Mouse (Mus musculus): Measurements from ENCODE around the gene H2-T23. TPM values are rescaled to one million over a fixed set of nuclear protein-coding genes. Genes with fewer than 3 reads are reported as not detected.

The H2-T23 gene
- polyA plus RNA-seq, 1 experiment from 2014 or later = 7.2 TPM

GRCm38 (mm10) chr17:36025901-36026300 lies 6.8 kb downstream of the H2-T23 start:
- H3K4me3 ChIP-seq (ENCODE audit: low read length) = no peak overlapping the region
- no peaks in the 10 kb centered on the region for H3K36me3 ChIP-seq (ENCODE audit: control insufficient read depth, insufficient read depth, low read length)
- peaks cover 11% of the 10 kb centered on the region for H3K4me1 ChIP-seq (replicated peaks; ENCODE audit: control insufficient read depth, insufficient read depth, low read length)
- H3K27ac ChIP-seq (ENCODE audit: low read length) = no peak overlapping the region
- no peak overlapping the region for H3K4me2 ChIP-seq (ENCODE audit: low read depth, low read length)
- no peak for ATAC-seq (ENCODE audit: low read depth)
- H3K9ac ChIP-seq (ENCODE audit: low read length) = no peak overlapping the region
- WGBS = 52% methylated on average over 4 of the region's 4 CpGs
- H3K9me3 ChIP-seq (ENCODE audit: control insufficient read depth, low read length) = no peaks in the 10 kb centered on the region; the same call in 1 of the 2 replicates
- no peaks in the 10 kb centered on the region for H3K27me3 ChIP-seq (ENCODE audit: control insufficient read depth, insufficient read depth, low read depth, low read length)

GRCm38 (mm10) chr17:36025197-36025596 lies 7.5 kb downstream of the H2-T23 start:
- WGBS = 51% methylated on average over 5 of the region's 5 CpGs
- H3K27me3 ChIP-seq (ENCODE audit: control insufficient read depth, insufficient read depth, low read depth, low read length) = no peaks in the 10 kb centered on the region
- H3K9ac ChIP-seq (ENCODE audit: low read length) = no peak overlapping the region
- no peaks in the 10 kb centered on the region; the same call in 1 of the 2 replicates for H3K9me3 ChIP-seq (ENCODE audit: control insufficient read depth, low read length)
- H3K4me3 ChIP-seq (ENCODE audit: low read length) = no peak overlapping the region
- no peak overlapping the region for H3K27ac ChIP-seq (ENCODE audit: low read length)
- no peak overlapping the region for H3K4me2 ChIP-seq (ENCODE audit: low read depth, low read length)
- no peak for ATAC-seq (ENCODE audit: low read depth)
- no peaks in the 10 kb centered on the region for H3K36me3 ChIP-seq (ENCODE audit: control insufficient read depth, insufficient read depth, low read length)
- H3K4me1 ChIP-seq (replicated peaks; ENCODE audit: control insufficient read depth, insufficient read depth, low read length) = peaks cover 11% of the 10 kb centered on the region

- Histone ChIP-seq H3K36me3 (ENCODE audit: control insufficient read depth, insufficient read depth, low read length) (no peaks in the 10 kb centered on the region), H3K27ac (ENCODE audit: low read length) (peak overlapping the region; percentile 78), H3K27me3 (ENCODE audit: control insufficient read depth, insufficient read depth, low read depth, low read length) (no peaks in the 10 kb centered on the region), H3K4me2 (ENCODE audit: low read depth, low read length) (0 out of 2 replicates have a peak overlapping the region, but pooled peaks have one; percentile 14), H3K9me3 (ENCODE audit: control insufficient read depth, low read length) (no peaks in the 10 kb centered on the region; the same call in 1 of the 2 replicates), H3K4me1 (replicated peaks; ENCODE audit: control insufficient read depth, insufficient read depth, low read length) (peaks cover 11% of the 10 kb centered on the region), H3K9ac (ENCODE audit: low read length) (no peak overlapping the region), H3K4me3 (ENCODE audit: low read length) (no peak overlapping the region)
- peak; percentile 73 for ATAC-seq (ENCODE audit: low read depth)
- 40% methylated on average over 9 of the region's 9 CpGs for WGBS
These were observed 8.7 kb downstream of the H2-T23 start for GRCm38 (mm10) chr17:36023710-36024654.

- no peaks in the 10 kb centered on the region for H3K27me3 ChIP-seq (ENCODE audit: control insufficient read depth, insufficient read depth, low read depth, low read length)
- H3K27ac ChIP-seq (ENCODE audit: low read length) = no peak overlapping the region
- H3K36me3 ChIP-seq (ENCODE audit: control insufficient read depth, insufficient read depth, low read length) = no peaks in the 10 kb centered on the region
- no peak overlapping the region for H3K4me2 ChIP-seq (ENCODE audit: low read depth, low read length)
- 76% methylated on average over 6 of the region's 6 CpGs for WGBS
- H3K4me1 ChIP-seq (replicated peaks; ENCODE audit: control insufficient read depth, insufficient read depth, low read length) = peaks cover 11% of the 10 kb centered on the region
- no peak overlapping the region for H3K4me3 ChIP-seq (ENCODE audit: low read length)
- no peaks in the 10 kb centered on the region; the same call in 1 of the 2 replicates for H3K9me3 ChIP-seq (ENCODE audit: control insufficient read depth, low read length)
- no peak for ATAC-seq (ENCODE audit: low read depth)
- no peak overlapping the region for H3K9ac ChIP-seq (ENCODE audit: low read length)
These were observed 9.7 kb downstream of the H2-T23 start for GRCm38 (mm10) chr17:36022922-36023321.

GRCm38 (mm10) chr17:36022098-36022497 lies 10.6 kb downstream of the H2-T23 start:
- H3K9ac ChIP-seq (ENCODE audit: low read length) = no peak overlapping the region
- H3K9me3 ChIP-seq (ENCODE audit: control insufficient read depth, low read length) = no peaks in the 10 kb centered on the region; the same call in 1 of the 2 replicates
- 91% methylated on average over 9 of the region's 9 CpGs for WGBS
- H3K27me3 ChIP-seq (ENCODE audit: control insufficient read depth, insufficient read depth, low read depth, low read length) = no peaks in the 10 kb centered on the region
- no peak overlapping the region for H3K4me2 ChIP-seq (ENCODE audit: low read depth, low read length)
- no peaks in the 10 kb centered on the region for H3K36me3 ChIP-seq (ENCODE audit: control insufficient read depth, insufficient read depth, low read length)
- peaks cover 11% of the 10 kb centered on the region for H3K4me1 ChIP-seq (replicated peaks; ENCODE audit: control insufficient read depth, insufficient read depth, low read length)
- no peak for ATAC-seq (ENCODE audit: low read depth)
- H3K27ac ChIP-seq (ENCODE audit: low read length) = no peak overlapping the region
- H3K4me3 ChIP-seq (ENCODE audit: low read length) = no peak overlapping the region

GRCm38 (mm10) chr17:36021309-36021708 lies 11.3 kb downstream of the H2-T23 start:
- Histone ChIP-seq H3K9me3 (ENCODE audit: control insufficient read depth, low read length) (no peaks in the 10 kb centered on the region; the same call in 1 of the 2 replicates), H3K36me3 (ENCODE audit: control insufficient read depth, insufficient read depth, low read length) (no peaks in the 10 kb centered on the region), H3K9ac (ENCODE audit: low read length) (no peak overlapping the region), H3K4me3 (ENCODE audit: low read length) (no peak overlapping the region), H3K27me3 (ENCODE audit: control insufficient read depth, insufficient read depth, low read depth, low read length) (no peaks in the 10 kb centered on the region), H3K4me2 (ENCODE audit: low read depth, low read length) (no peak overlapping the region), H3K4me1 (replicated peaks; ENCODE audit: control insufficient read depth, insufficient read depth, low read length) (peaks cover 11% of the 10 kb centered on the region), H3K27ac (ENCODE audit: low read length) (no peak overlapping the region)
- no peak for ATAC-seq (ENCODE audit: low read depth)
- WGBS = 81% methylated on average over 1 of the region's 1 CpGs

- H3K9ac ChIP-seq (ENCODE audit: low read length) = 0 out of 2 replicates have a peak within 1 kb of the TSS, but pooled peaks have one; percentile 7
- no peak within 1 kb of the TSS for H3K27ac ChIP-seq (ENCODE audit: low read length)
- H3K27me3 ChIP-seq (ENCODE audit: control insufficient read depth, insufficient read depth, low read depth, low read length) = no peaks in the 10 kb centered on the region
- no peaks in the 10 kb centered on the region; the same call in 1 of the 2 replicates for H3K9me3 ChIP-seq (ENCODE audit: control insufficient read depth, low read length)
- peak within 1 kb of the TSS; percentile 24 for H3K4me3 ChIP-seq (ENCODE audit: low read length)
- WGBS = 34% methylated on average over 15 of the region's 15 CpGs
- peak within 1 kb of the TSS; percentile 36 for H3K4me2 ChIP-seq (ENCODE audit: low read depth, low read length)
- peak; percentile 74 for ATAC-seq (ENCODE audit: low read depth)
- peaks cover 11% of the 10 kb centered on the region for H3K4me1 ChIP-seq (replicated peaks; ENCODE audit: control insufficient read depth, insufficient read depth, low read length)
- H3K36me3 ChIP-seq (ENCODE audit: control insufficient read depth, insufficient read depth, low read length) = no peaks in the 10 kb centered on the region
These were observed 12.2 kb downstream of the H2-T23 start, which contains the start of gene H2-T24 for GRCm38 (mm10) chr17:36020191-36021073. Gene H2-T24, minus strand, starts transcription at chr17:36020560.

- Histone ChIP-seq H3K9me3 (ENCODE audit: control insufficient read depth, low read length) (no peaks in the 10 kb centered on the region; the same call in 1 of the 2 replicates), H3K4me1 (replicated peaks; ENCODE audit: control insufficient read depth, insufficient read depth, low read length) (peaks cover 11% of the 10 kb centered on the region), H3K36me3 (ENCODE audit: control insufficient read depth, insufficient read depth, low read length) (no peaks in the 10 kb centered on the region), H3K27me3 (ENCODE audit: control insufficient read depth, insufficient read depth, low read depth, low read length) (no peaks in the 10 kb centered on the region), H3K9ac (ENCODE audit: low read length) (no peak overlapping the region), H3K4me2 (ENCODE audit: low read depth, low read length) (no peak overlapping the region), H3K4me3 (ENCODE audit: low read length) (no peak overlapping the region), H3K27ac (ENCODE audit: low read length) (no peak overlapping the region)
- WGBS = 62% methylated on average over 3 of the region's 3 CpGs
- ATAC-seq (ENCODE audit: low read depth) = no peak
These were observed 13.1 kb downstream of the H2-T23 start for GRCm38 (mm10) chr17:36019519-36019918.
